Mouse (Mus musculus) neutrophil, adult 5-6 weeks (primary cell): ENCODE measurements around the gene Cpm. TPM values are rescaled to one million over a fixed set of nuclear protein-coding genes. Genes with fewer than 3 reads are reported as not detected.
"Not testable (repeated sequence)": the region's sequence is repeated elsewhere in the genome, so short reads cannot be mapped to it uniquely, and the experiment has no call there.

Experiments
- ATAC-seq: fragments of 151-379, 151-347 bp; 2 replicates; pipeline ENCODE4 v1.8.0; 2017; ENCODE audit warnings: mild to moderate bottlenecking, moderate TSS enrichment; ENCODE audit not compliant: insufficient number of reproducible peaks, poor library complexity, low FRiP score, severe bottlenecking; ENCODE audit errors: extremely low read depth
- total RNA-seq: library from RNA; stranded (forward); fragments of 200-1000 nt; gene quantifications from 2 replicates; pipeline ENCODE4 v1.2.3, GENCODE M21; 2017

Gene Cpm
- total RNA-seq, 1 experiment from 2014 or later = 40.6 TPM

GRCm38 (mm10) chr10:117615239-117615638 lies 14.1 kb upstream of the Cpm start:
- no peak for ATAC-seq

- no peak for ATAC-seq
Measured at GRCm38 (mm10) chr10:117615746-117616145, 13.6 kb upstream of the Cpm start.

GRCm38 (mm10) chr10:117616191-117616680 lies 13.1 kb upstream of the Cpm start:
- ATAC-seq = no peak

- not testable (repeated sequence) for ATAC-seq
Measured at GRCm38 (mm10) chr10:117616765-117617164, 12.5 kb upstream of the Cpm start.

GRCm38 (mm10) chr10:117617568-117618345 lies 11.5 kb upstream of the Cpm start:
- no peak for ATAC-seq

- no peak for ATAC-seq
Measured at GRCm38 (mm10) chr10:117619041-117619861, 10.0 kb upstream of the Cpm start.

- no peak for ATAC-seq
Measured at GRCm38 (mm10) chr10:117619862-117620179, 9.5 kb upstream of the Cpm start.

- ATAC-seq = no peak
Measured at GRCm38 (mm10) chr10:117620530-117620929, 8.8 kb upstream of the Cpm start.

GRCm38 (mm10) chr10:117620934-117621501 lies 8.3 kb upstream of the Cpm start:
- no peak for ATAC-seq

GRCm38 (mm10) chr10:117621616-117622533 lies 7.4 kb upstream of the Cpm start:
- no peak for ATAC-seq

- ATAC-seq = no peak
Measured at GRCm38 (mm10) chr10:117623358-117623757, 5.9 kb upstream of the Cpm start.

- ATAC-seq = no peak
Measured at GRCm38 (mm10) chr10:117624222-117624621, 5.1 kb upstream of the Cpm start.

GRCm38 (mm10) chr10:117624655-117625497 lies 4.4 kb upstream of the Cpm start:
- ATAC-seq = no peak

- ATAC-seq = peak; percentile 78
Measured at GRCm38 (mm10) chr10:117625500-117626296, 3.6 kb upstream of the Cpm start.

GRCm38 (mm10) chr10:117626297-117626613 lies 3.0 kb upstream of the Cpm start:
- no peak for ATAC-seq

GRCm38 (mm10) chr10:117626840-117627615 lies 2.3 kb upstream of the Cpm start:
- no peak for ATAC-seq

GRCm38 (mm10) chr10:117627616-117627930 lies 1.7 kb upstream of the Cpm start:
- ATAC-seq = peak; percentile 42; the same call in 1 of the 2 replicates
